Mouse (Mus musculus): ENCODE results near the gene Cd2ap. TPM values are rescaled to one million over a fixed set of nuclear protein-coding genes. Genes with fewer than 3 reads are reported as not detected.

The Cd2ap gene
- 1.6 and 2.2 TPM in 2 replicates for polyA plus RNA-seq (2021; fragmentation: Nextera tagmentation)
- long read RNA-seq, experiment 1, partial matches to known transcripts, result 2 of 2 reads
- long read RNA-seq, experiment 1, other reads (novel, unspliced or antisense), result 0 of 2 reads
- long read RNA-seq, experiment 2, full-length matches to known transcripts, result 11 of 21 reads
- long read RNA-seq, experiment 2, partial matches to known transcripts, result 4 of 21 reads
- long read RNA-seq, experiment 2, other reads (novel, unspliced or antisense), result 6 of 21 reads

DNA sequence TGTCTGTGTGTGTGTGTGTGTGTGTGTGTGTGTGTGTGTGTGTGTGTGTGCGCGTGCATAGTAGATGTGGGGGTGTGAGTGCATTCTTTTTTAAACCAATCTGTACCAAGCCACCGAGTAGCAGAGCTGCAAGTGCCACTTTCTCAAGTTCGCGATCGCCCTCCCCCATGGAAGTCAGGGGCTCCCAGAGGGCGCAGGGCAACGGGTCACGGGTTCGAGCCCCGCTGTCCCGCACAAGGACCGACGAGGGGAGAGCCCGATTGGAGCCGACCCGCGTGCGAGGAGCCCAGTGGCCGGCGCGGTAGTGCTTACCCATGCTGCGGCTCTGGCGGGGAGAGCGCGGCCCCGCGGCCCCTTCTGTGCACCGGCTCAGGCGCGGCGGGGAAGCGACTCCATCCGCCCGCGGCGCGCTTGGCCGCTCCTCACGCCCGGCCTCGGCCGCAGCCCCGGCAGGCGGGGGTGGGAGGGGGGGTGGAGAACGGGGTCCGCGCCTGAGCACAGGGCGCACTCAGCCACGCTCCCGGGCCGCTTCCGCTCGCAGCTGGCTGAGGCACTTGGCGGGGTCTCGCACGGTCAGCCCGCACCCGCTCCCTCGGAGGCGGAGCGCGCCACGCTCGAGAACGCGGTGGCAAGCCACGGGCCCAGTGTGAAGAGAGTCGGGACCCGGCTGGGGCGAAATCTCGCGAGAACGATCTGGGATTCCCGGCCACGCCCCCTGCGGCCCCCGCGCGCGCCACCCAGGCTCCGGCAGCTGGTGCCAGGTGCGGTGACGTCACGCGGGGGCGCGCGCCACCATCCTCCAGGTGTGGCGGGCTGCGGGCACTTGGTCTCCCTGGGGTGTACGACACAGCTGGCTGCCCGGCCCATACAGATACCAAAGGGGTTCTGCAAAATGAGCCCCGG, at the start of gene Cd2ap:
Cd2ap (minus strand) TSS at position 665 of the 903 bp plus-strand sequence.

Other genes with a start within 250 kb of the Cd2ap start
- 0.78 and 1.4 TPM in 2 replicates for gene Adgrf4, start 184.4 kb downstream of the Cd2ap start, polyA plus RNA-seq (2021; fragmentation: Nextera tagmentation)
- not detected in 2 replicates for gene Adgrf2, start 134.5 kb downstream of the Cd2ap start, polyA plus RNA-seq (2021; fragmentation: Nextera tagmentation)
- gene Tnfrsf21, start 139.9 kb upstream of the Cd2ap start, polyA plus RNA-seq (2021; fragmentation: Nextera tagmentation), result 46.8 and 52.6 TPM in 2 replicates